Mouse (Mus musculus): ENCODE results near the gene Clca3a1. TPM values are rescaled to one million over a fixed set of nuclear protein-coding genes. Genes with fewer than 3 reads are reported as not detected.

The Clca3a1 gene
- polyA plus RNA-seq, 1 experiment from 2014 or later = 20.5 TPM

DNA sequence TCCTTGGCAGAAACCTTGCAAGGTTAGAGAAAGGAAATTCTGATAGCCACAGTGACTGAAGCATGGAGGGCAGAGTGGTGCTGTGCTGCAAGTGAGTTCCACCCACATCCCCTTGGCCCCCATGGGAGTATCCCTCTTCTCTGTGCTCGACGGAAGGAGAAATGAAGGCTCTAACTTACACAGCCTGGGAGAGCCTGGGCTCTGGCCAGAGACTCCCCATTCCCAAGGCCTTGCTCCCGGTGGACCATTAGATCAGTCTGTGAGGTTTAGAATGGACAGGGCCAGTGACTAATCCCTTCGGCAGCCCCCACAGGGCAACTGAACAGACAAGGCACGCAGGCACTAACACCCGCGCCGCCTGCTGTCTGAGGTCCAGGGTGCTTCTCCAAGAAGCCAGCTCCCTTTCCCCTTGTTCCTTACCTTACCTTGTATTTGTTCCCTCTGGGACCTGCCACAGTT lies 81.0 kb downstream of the Clca3a1 start:
- no peak overlapping the region for H3K4me2 ChIP-seq
- WGBS (ENCODE audit: insufficient replicate concordance) = 81% methylated on average over 8 of the region's 8 CpGs
- H3K27me3 ChIP-seq (ENCODE audit: control insufficient read depth, insufficient read depth, low read length) = no peaks in the 10 kb centered on the region

More for the DNA sequence above, 81.0 kb downstream of the Clca3a1 start:
- Histone ChIP-seq H3K4me1 (ENCODE audit: control insufficient read depth, insufficient read depth, low read length) (0 out of 2 replicates have a peak, but pooled peaks cover 3% of the 10 kb centered on the region), H3K27ac (ENCODE audit: low read depth, low read length) (no peak overlapping the region), H3K36me3 (ENCODE audit: control insufficient read depth, insufficient read depth, low read length) (0 out of 2 replicates have a peak, but pooled peaks cover under 1% of the 10 kb centered on the region), H3K9ac (ENCODE audit: low read depth, low read length) (no peak overlapping the region), H3K9me3 (replicated peaks; ENCODE audit: control insufficient read depth, low read length) (no peaks in the 10 kb centered on the region), H3K4me3 (ENCODE audit: low read depth, low read length) (no peak overlapping the region)
- no peak for ATAC-seq (replicated peaks; ENCODE audit: insufficient number of reproducible peaks, low FRiP score, low TSS enrichment)

Other genes with a start within 250 kb of the Clca3a1 start
- gene Hs2st1, start 190.8 kb downstream of the Clca3a1 start, polyA plus RNA-seq (2014; fragmentation: Nextera tagmentation; extraction: Ambion mirVana) = 7.3 and 7.9 TPM in 2 replicates
- 339 and 350 TPM in 2 replicates for gene Selenof, start 190.7 kb downstream of the Clca3a1 start, polyA plus RNA-seq (2014; fragmentation: Nextera tagmentation; extraction: Ambion mirVana)
- 133 and 139 TPM in 2 replicates for gene Sh3glb1, start 40.6 kb downstream of the Clca3a1 start, polyA plus RNA-seq (2014; fragmentation: Nextera tagmentation; extraction: Ambion mirVana)
- 0.93 and 1.1 TPM in 2 replicates for gene Clca3a2, start 58.5 kb upstream of the Clca3a1 start, polyA plus RNA-seq (2014; fragmentation: Nextera tagmentation; extraction: Ambion mirVana)
- gene Clca3b, start 88.4 kb upstream of the Clca3a1 start, polyA plus RNA-seq (2014; fragmentation: Nextera tagmentation; extraction: Ambion mirVana) = not detected in 2 replicates
- not detected in 2 replicates for gene Clca4b, start 171.6 kb upstream of the Clca3a1 start, polyA plus RNA-seq (2014; fragmentation: Nextera tagmentation; extraction: Ambion mirVana)
- not detected in 2 replicates for gene Clca4a, start 214.1 kb upstream of the Clca3a1 start, polyA plus RNA-seq (2014; fragmentation: Nextera tagmentation; extraction: Ambion mirVana)

Measured in heart, embryonic 11.5 days (tissue).